Mouse (Mus musculus): ENCODE measurements around the gene Lemd1.
"Not testable (repeated sequence)": the region's sequence is repeated elsewhere in the genome, so short reads cannot be mapped to it uniquely, and the experiment has no call there.

Lemd1 gene

GRCm38 (mm10) chr1:132246137-132246536, 54.9 kb downstream of the Lemd1 start:
- DNase-seq (ENCODE audit: low spot score in 2 of 2), result no peak

- no peak for DNase-seq (ENCODE audit: low spot score in 2 of 2)
Measured at GRCm38 (mm10) chr1:132246641-132247040, 55.4 kb downstream of the Lemd1 start.

GRCm38 (mm10) chr1:132254467-132254866, 63.2 kb downstream of the Lemd1 start:
- DNase-seq (ENCODE audit: low spot score in 2 of 2), result no peak

- no peak for DNase-seq (ENCODE audit: low spot score in 2 of 2)
Measured at GRCm38 (mm10) chr1:132260331-132260730, 69.1 kb downstream of the Lemd1 start.

GRCm38 (mm10) chr1:132261058-132261457, 69.8 kb downstream of the Lemd1 start:
- DNase-seq (ENCODE audit: low spot score in 2 of 2), result no peak

- no peak for DNase-seq (ENCODE audit: low spot score in 2 of 2)
Measured at GRCm38 (mm10) chr1:132263618-132264017, 72.4 kb downstream of the Lemd1 start.

GRCm38 (mm10) chr1:132264577-132264976, 73.3 kb downstream of the Lemd1 start:
- no peak for DNase-seq (ENCODE audit: low spot score in 2 of 2)

- DNase-seq (ENCODE audit: low spot score in 2 of 2), result peak in 1 of 2 experiments; percentile 4
Measured at GRCm38 (mm10) chr1:132265211-132265859, 74.1 kb downstream of the Lemd1 start.

- no peak for DNase-seq (ENCODE audit: low spot score in 2 of 2)
Measured at GRCm38 (mm10) chr1:132265936-132266335, 74.7 kb downstream of the Lemd1 start.

GRCm38 (mm10) chr1:132266791-132267557, 75.7 kb downstream of the Lemd1 start:
- DNase-seq (ENCODE audit: low spot score in 2 of 2), result no peak

- DNase-seq (ENCODE audit: low spot score in 2 of 2), result no peak
Measured at GRCm38 (mm10) chr1:132267959-132268358, 76.7 kb downstream of the Lemd1 start.

- DNase-seq (ENCODE audit: low spot score in 2 of 2), result no peak
Measured at GRCm38 (mm10) chr1:132268418-132269060, 77.3 kb downstream of the Lemd1 start.

- no peak for DNase-seq (ENCODE audit: low spot score in 2 of 2)
Measured at GRCm38 (mm10) chr1:132271237-132271636, 80.0 kb downstream of the Lemd1 start.

- no peak for DNase-seq (ENCODE audit: low spot score in 2 of 2)
Measured at GRCm38 (mm10) chr1:132276694-132277093, 85.5 kb downstream of the Lemd1 start.

- DNase-seq (ENCODE audit: low spot score in 2 of 2), result no peak
Measured at GRCm38 (mm10) chr1:132277124-132277523, 85.9 kb downstream of the Lemd1 start.

GRCm38 (mm10) chr1:132280636-132281035, 89.4 kb downstream of the Lemd1 start:
- not testable (repeated sequence) for DNase-seq (ENCODE audit: low spot score in 2 of 2)

- DNase-seq (ENCODE audit: low spot score in 2 of 2), result no peak
Measured at GRCm38 (mm10) chr1:132281523-132282176, 90.4 kb downstream of the Lemd1 start.

- no peak for DNase-seq (ENCODE audit: low spot score in 2 of 2)
Measured at GRCm38 (mm10) chr1:132282177-132282536, 90.9 kb downstream of the Lemd1 start.

GRCm38 (mm10) chr1:132283018-132283417, 91.8 kb downstream of the Lemd1 start:
- no peak for DNase-seq (ENCODE audit: low spot score in 2 of 2)

GRCm38 (mm10) chr1:132286735-132287134, 95.5 kb downstream of the Lemd1 start:
- DNase-seq (ENCODE audit: low spot score in 2 of 2), result peak in 1 of 2 experiments; percentile 12

GRCm38 (mm10) chr1:132287445-132287844, 96.2 kb downstream of the Lemd1 start:
- no peak for DNase-seq (ENCODE audit: low spot score in 2 of 2)

- no peak for DNase-seq (ENCODE audit: low spot score in 2 of 2)
Measured at GRCm38 (mm10) chr1:132287991-132288451, 96.8 kb downstream of the Lemd1 start.
